Mouse (Mus musculus): ENCODE results near the gene Cadm4.
"Not testable (repeated sequence)": the region's sequence is repeated elsewhere in the genome, so short reads cannot be mapped to it uniquely, and the experiment has no call there.

Gene Cadm4

GRCm38 (mm10) chr7:24501492-24501891, 19.7 kb downstream of the Cadm4 start:
- DNase-seq (ENCODE audit: low spot score): peak; percentile 70

- DNase-seq (ENCODE audit: low spot score): no peak
Measured at GRCm38 (mm10) chr7:24504004-24504403, 22.2 kb downstream of the Cadm4 start.

GRCm38 (mm10) chr7:24504868-24505267, 23.0 kb downstream of the Cadm4 start:
- no peak for DNase-seq (ENCODE audit: low spot score)

- DNase-seq (ENCODE audit: low spot score): no peak
Measured at GRCm38 (mm10) chr7:24505447-24506064, 23.7 kb downstream of the Cadm4 start.

GRCm38 (mm10) chr7:24506065-24506459, 24.2 kb downstream of the Cadm4 start:
- no peak for DNase-seq (ENCODE audit: low spot score)

GRCm38 (mm10) chr7:24506476-24506837, 24.6 kb downstream of the Cadm4 start:
- peak; percentile 44 for DNase-seq (ENCODE audit: low spot score)

- peak; percentile 90 for DNase-seq (ENCODE audit: low spot score)
Measured at GRCm38 (mm10) chr7:24506838-24507725, 25.3 kb downstream of the Cadm4 start, which contains the start of gene Zfp428. Gene Zfp428 (plus strand): TSS chr7:24507006.

- DNase-seq (ENCODE audit: low spot score): no peak
Measured at GRCm38 (mm10) chr7:24507726-24508114, 25.9 kb downstream of the Cadm4 start.

- no peak for DNase-seq (ENCODE audit: low spot score)
Measured at GRCm38 (mm10) chr7:24512355-24512754, 30.5 kb downstream of the Cadm4 start, which contains the start of gene AC161166.1. Gene AC161166.1 (minus strand): TSS chr7:24512455.

GRCm38 (mm10) chr7:24516319-24516718, 34.5 kb downstream of the Cadm4 start:
- DNase-seq (ENCODE audit: low spot score): not testable (repeated sequence)

- no peak for DNase-seq (ENCODE audit: low spot score)
Measured at GRCm38 (mm10) chr7:24517077-24517476, 35.3 kb downstream of the Cadm4 start.

GRCm38 (mm10) chr7:24517654-24518053, 35.8 kb downstream of the Cadm4 start:
- DNase-seq (ENCODE audit: low spot score): no peak

GRCm38 (mm10) chr7:24519130-24519529, 37.3 kb downstream of the Cadm4 start:
- DNase-seq (ENCODE audit: low spot score): no peak

- DNase-seq (ENCODE audit: low spot score): not testable (repeated sequence)
Measured at GRCm38 (mm10) chr7:24520054-24520453, 38.2 kb downstream of the Cadm4 start.

GRCm38 (mm10) chr7:24522805-24523204, 41.0 kb downstream of the Cadm4 start:
- DNase-seq (ENCODE audit: low spot score): no peak

GRCm38 (mm10) chr7:24523723-24524122, 41.9 kb downstream of the Cadm4 start:
- DNase-seq (ENCODE audit: low spot score): no peak

GRCm38 (mm10) chr7:24524978-24525377, 43.2 kb downstream of the Cadm4 start:
- DNase-seq (ENCODE audit: low spot score): no peak

GRCm38 (mm10) chr7:24525686-24526420, 44.0 kb downstream of the Cadm4 start:
- DNase-seq (ENCODE audit: low spot score): no peak

- DNase-seq (ENCODE audit: low spot score): no peak
Measured at GRCm38 (mm10) chr7:24528861-24529260, 47.0 kb downstream of the Cadm4 start.

- DNase-seq (ENCODE audit: low spot score): no peak
Measured at GRCm38 (mm10) chr7:24529580-24529979, 47.8 kb downstream of the Cadm4 start.

GRCm38 (mm10) chr7:24530062-24530931, 48.5 kb downstream of the Cadm4 start, which contains the start of gene Irgq:
Gene Irgq (plus strand): TSS chr7:24530689.
- peak; percentile 95 for DNase-seq (ENCODE audit: low spot score)
